Mouse (Mus musculus) CD4-positive helper T cell, adult 2 months (primary cell): Measurements from ENCODE around the gene Rhbdd1.

Source experiments
- DNase-seq: peaks from one replicate; pipeline ENCODE4 v3.0.0-alpha.2; 2012; ENCODE audit warnings: low read depth, missing footprints, low spot score

The Rhbdd1 gene

GRCm38 (mm10) chr1:82316111-82316745 is at the start of gene Rhbdd1:
Rhbdd1 (plus strand) TSS chr1:82316452.
- peak; percentile 97 for DNase-seq

- DNase-seq = no peak
These were observed 48.7 kb upstream of the Rhbdd1 start for GRCm38 (mm10) chr1:82267547-82267946.

GRCm38 (mm10) chr1:82272231-82272630 is 44.0 kb upstream of the Rhbdd1 start:
- DNase-seq = no peak

- no peak for DNase-seq
These were observed 42.7 kb upstream of the Rhbdd1 start for GRCm38 (mm10) chr1:82273529-82273928.

GRCm38 (mm10) chr1:82274361-82274760 is 41.9 kb upstream of the Rhbdd1 start:
- no peak for DNase-seq

GRCm38 (mm10) chr1:82279768-82280167 is 36.5 kb upstream of the Rhbdd1 start:
- no peak for DNase-seq

- no peak for DNase-seq
These were observed 34.4 kb upstream of the Rhbdd1 start for GRCm38 (mm10) chr1:82281823-82282222.

GRCm38 (mm10) chr1:82282992-82283611 is 33.1 kb upstream of the Rhbdd1 start:
- peak; percentile 91 for DNase-seq

- no peak for DNase-seq
These were observed 32.4 kb upstream of the Rhbdd1 start for GRCm38 (mm10) chr1:82283901-82284301.

GRCm38 (mm10) chr1:82284403-82284802 is 31.8 kb upstream of the Rhbdd1 start:
- DNase-seq = no peak

- DNase-seq = no peak
These were observed 30.6 kb upstream of the Rhbdd1 start for GRCm38 (mm10) chr1:82285461-82286189.

- no peak for DNase-seq
These were observed 29.8 kb upstream of the Rhbdd1 start for GRCm38 (mm10) chr1:82286190-82287051.

GRCm38 (mm10) chr1:82287052-82287775 is 29.0 kb upstream of the Rhbdd1 start:
- no peak for DNase-seq

GRCm38 (mm10) chr1:82287776-82288325 is 28.4 kb upstream of the Rhbdd1 start:
- no peak for DNase-seq

- no peak for DNase-seq
These were observed 27.7 kb upstream of the Rhbdd1 start for GRCm38 (mm10) chr1:82288421-82288990.

GRCm38 (mm10) chr1:82289116-82289989 is 26.9 kb upstream of the Rhbdd1 start:
- no peak for DNase-seq

GRCm38 (mm10) chr1:82289990-82290681 is 26.1 kb upstream of the Rhbdd1 start:
- DNase-seq = no peak

- peak; percentile 25 for DNase-seq
These were observed 25.5 kb upstream of the Rhbdd1 start for GRCm38 (mm10) chr1:82290723-82291150.
